ENCODE assay signal across 9 mouse cellular contexts in the genomic region with DNA sequence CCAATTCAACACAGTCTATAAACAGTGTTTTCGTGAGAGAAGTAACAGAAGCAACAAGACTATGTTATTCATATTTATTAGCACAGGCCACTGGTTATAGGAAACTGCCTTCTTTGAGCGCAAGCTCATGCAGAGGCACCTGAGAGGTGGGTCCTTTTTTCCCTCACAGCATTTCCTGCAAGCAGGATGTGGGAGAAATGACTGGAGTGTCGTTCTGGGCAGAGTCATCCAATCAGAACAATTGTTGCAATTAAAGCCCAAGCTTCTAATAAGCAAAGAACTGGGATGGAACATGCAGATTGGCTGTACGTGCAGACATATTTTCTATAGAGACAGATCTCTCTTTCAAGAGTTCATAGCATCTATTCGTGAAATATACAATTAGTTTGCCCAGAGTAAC. TPM values are rescaled to one million over a fixed set of nuclear protein-coding genes. Genes with fewer than 3 reads are reported as not detected.
DNase-seq lines count a peak whose midpoint lies in the region; ATAC-seq lines count a peak whose summit lies in the region.
"Had no signal": no experiment of that assay in that cellular context is flagged by ENCODE, and none has a peak within 500 bp of the region (broad histone marks: within the 10 kb centered on the region; RNA-seq: fewer than 3 reads in every experiment).

No protein-coding gene starts in this region.

- no peak overlapping the region for H3K9ac ChIP-seq in liver, embryonic 11.5 days (ENCODE audit: low read depth, low read length)
- H3K9ac ChIP-seq in hindbrain, embryonic 15.5 days, result peak overlapping the region; percentile 95
- peak overlapping the region; percentile 97 for H3K9ac ChIP-seq in midbrain, embryonic 16.5 days (ENCODE audit: low read depth, low read length)
- H3K9ac ChIP-seq: liver, embryonic 14.5 days had no signal

- H3K36me3 ChIP-seq in liver, embryonic 11.5 days (ENCODE audit: control insufficient read depth, insufficient read depth, low read length), result no peaks in the 10 kb centered on the region
- H3K36me3 ChIP-seq in embryonic facial prominence, embryonic 10.5 days (replicated peaks), result no peaks in the 10 kb centered on the region
- no peaks in the 10 kb centered on the region for H3K36me3 ChIP-seq in hindbrain, embryonic 15.5 days
- no peaks in the 10 kb centered on the region for H3K36me3 ChIP-seq in midbrain, embryonic 16.5 days (ENCODE audit: control insufficient read depth, insufficient read depth, low read length)

- peaks cover 25% of the 10 kb centered on the region for H3K27me3 ChIP-seq in liver, embryonic 11.5 days (replicated peaks; ENCODE audit: control insufficient read depth, insufficient read depth, low read length)
- H3K27me3 ChIP-seq in embryonic facial prominence, embryonic 10.5 days (replicated peaks; ENCODE audit: low read depth, poor library complexity, severe bottlenecking), result no peaks in the 10 kb centered on the region; the same call in 1 of the 2 replicates
- no peaks in the 10 kb centered on the region for H3K27me3 ChIP-seq in hindbrain, embryonic 15.5 days
- no peaks in the 10 kb centered on the region for H3K27me3 ChIP-seq in midbrain, embryonic 16.5 days (ENCODE audit: control insufficient read depth, insufficient read depth, low read depth, low read length)

- no peak for ATAC-seq in liver, embryonic 11.5 days (replicated peaks; ENCODE audit: low FRiP score)
- no peak for ATAC-seq in hindbrain, embryonic 15.5 days (ENCODE audit: low FRiP score, low read depth)
- ATAC-seq in midbrain, embryonic 16.5 days, result no peak
- ATAC-seq in CD4-positive, CD25-positive, alpha-beta regulatory T cell, adult 4 months, result no peak

- no peaks in the 10 kb centered on the region; the same call in 1 of the 2 replicates for H3K4me1 ChIP-seq in liver, embryonic 11.5 days (replicated peaks; ENCODE audit: control insufficient read depth, insufficient read depth, low read length)
- H3K4me1 ChIP-seq in embryonic facial prominence, embryonic 10.5 days, result peaks cover 25% of the 10 kb centered on the region
- peaks cover 35% of the 10 kb centered on the region for H3K4me1 ChIP-seq in hindbrain, embryonic 15.5 days (replicated peaks)
- H3K4me1 ChIP-seq in midbrain, embryonic 16.5 days (ENCODE audit: control insufficient read depth, insufficient read depth, low read length), result peaks cover 25% of the 10 kb centered on the region

- no peak overlapping the region for H3K4me3 ChIP-seq in liver, embryonic 11.5 days (ENCODE audit: low read depth, low read length)
- H3K4me3 ChIP-seq in embryonic facial prominence, embryonic 10.5 days, result peak overlapping the region; percentile 89
- peak overlapping the region; percentile 92 for H3K4me3 ChIP-seq in hindbrain, embryonic 15.5 days
- peak overlapping the region; percentile 90 for H3K4me3 ChIP-seq in midbrain, embryonic 16.5 days (ENCODE audit: low read depth, low read length)

- no peak overlapping the region for H3K27ac ChIP-seq in liver, embryonic 11.5 days (ENCODE audit: low read depth, low read length)
- H3K27ac ChIP-seq in embryonic facial prominence, embryonic 10.5 days (replicated peaks), result peak overlapping the region; percentile 94; the same call in 1 of the 2 replicates
- H3K27ac ChIP-seq in hindbrain, embryonic 15.5 days (replicated peaks), result 0 out of 2 replicates have a peak overlapping the region, but pooled peaks have one; percentile 34
- H3K27ac ChIP-seq in midbrain, embryonic 16.5 days (ENCODE audit: low read length), result no peak overlapping the region
- H3K27ac ChIP-seq: liver, embryonic 14.5 days had no signal

- H3K9me3 ChIP-seq in liver, embryonic 11.5 days (ENCODE audit: control insufficient read depth, low read length), result no peaks in the 10 kb centered on the region
- H3K9me3 ChIP-seq in embryonic facial prominence, embryonic 10.5 days, result no peaks in the 10 kb centered on the region
- H3K9me3 ChIP-seq in hindbrain, embryonic 15.5 days, result no peaks in the 10 kb centered on the region
- no peaks in the 10 kb centered on the region for H3K9me3 ChIP-seq in midbrain, embryonic 16.5 days (replicated peaks; ENCODE audit: control insufficient read depth, low read length, poor library complexity, severe bottlenecking)

- no peak for DNase-seq in liver, embryonic 11.5 days (ENCODE audit: low spot score)
- no peak for DNase-seq in liver
- DNase-seq in embryonic facial prominence, embryonic 10.5 days (ENCODE audit: low spot score), result no peak
- no peak for DNase-seq in Muller cell, postnatal 12 days (ENCODE audit: inconsistent ontology term)
- DNase-seq in adrenal gland, adult 18-20 months (ENCODE audit: low spot score in 2 of 2), result no peak

- peak overlapping the region; percentile 94 for H3K4me2 ChIP-seq in liver, embryonic 11.5 days
- H3K4me2 ChIP-seq in hindbrain, embryonic 15.5 days, result peak overlapping the region; percentile 75
- peak overlapping the region; percentile 75 for H3K4me2 ChIP-seq in midbrain, embryonic 16.5 days (ENCODE audit: low read length)

- WGBS in liver, embryonic 11.5 days, result 59% methylated on average over 5 of the region's 5 CpGs
- 48% methylated on average over 5 of the region's 5 CpGs for WGBS in embryonic facial prominence, embryonic 10.5 days
- WGBS in hindbrain, embryonic 15.5 days, result 31% methylated on average over 5 of the region's 5 CpGs
- 39% methylated on average over 5 of the region's 5 CpGs for WGBS in midbrain, embryonic 16.5 days

RNA-seq across cellular contexts. Expression of gene Rnf150, which starts 2.1 kb away (rescaled TPM):
- 0.18 and 0.44 TPM in 2 replicates for polyA plus RNA-seq in liver, embryonic 11.5 days (2014; fragmentation: Nextera tagmentation; extraction: Ambion mirVana)
- 1.8 and 2.5 TPM in 2 replicates for polyA plus RNA-seq in embryonic facial prominence, embryonic 10.5 days (2016; fragmentation: Nextera tagmentation; extraction: Ambion mirVana)
- polyA plus RNA-seq in hindbrain, embryonic 15.5 days (2015; fragmentation: Nextera tagmentation; extraction: Ambion mirVana), result 2.1 and 2.2 TPM in 2 replicates
- 2.1 and 2.3 TPM in 2 replicates for polyA plus RNA-seq in midbrain, embryonic 16.5 days (2015; fragmentation: Nextera tagmentation; extraction: Ambion mirVana)
- not detected for polyA plus RNA-seq in CD4-positive, CD25-positive, alpha-beta regulatory T cell, adult 4 months (2017; shearing (Covaris generic))
- total RNA-seq in adrenal gland, adult 18-20 months (2021), result 10 to 100 TPM; 14.8 to 16.3 TPM

Comparison
In these comparisons a context has a peak if more than half of its experiments do, and no peak if none do; other contexts are left out.
1. H3K27ac ChIP-seq: peak in embryonic facial prominence, embryonic 10.5 days (single experiment) and hindbrain, embryonic 15.5 days (single experiment); none in liver, embryonic 11.5 days (single experiment) and midbrain, embryonic 16.5 days (single experiment).
2. Peak in every context shown above with its lines, with median percentiles within 50 percentile points of each other: H3K4me2 ChIP-seq.